Mouse (Mus musculus): ENCODE data around the gene Slc2a13.

GRCm38 (mm10) chr15:91382606-91383005, 190.5 kb downstream of the Slc2a13 start:
- TF ChIP-seq CTCF (IDR thresholded peaks at IDR 0.05; ENCODE audit: control insufficient read depth, insufficient read depth, insufficient replicate concordance, low read depth, low read length) (no peak), POLR2A (IDR thresholded peaks at IDR 0.05; ENCODE audit: control insufficient read depth, low read depth, low read length) (no peak)

Measured in testis, adult 2 months (tissue).